Mouse (Mus musculus): ENCODE data around the gene Ssc4d. TPM values are rescaled to one million over a fixed set of nuclear protein-coding genes. Genes with fewer than 3 reads are reported as not detected.

The Ssc4d gene
- polyA plus RNA-seq, 2 experiments: 2.6 to 6.6 TPM

DNA sequence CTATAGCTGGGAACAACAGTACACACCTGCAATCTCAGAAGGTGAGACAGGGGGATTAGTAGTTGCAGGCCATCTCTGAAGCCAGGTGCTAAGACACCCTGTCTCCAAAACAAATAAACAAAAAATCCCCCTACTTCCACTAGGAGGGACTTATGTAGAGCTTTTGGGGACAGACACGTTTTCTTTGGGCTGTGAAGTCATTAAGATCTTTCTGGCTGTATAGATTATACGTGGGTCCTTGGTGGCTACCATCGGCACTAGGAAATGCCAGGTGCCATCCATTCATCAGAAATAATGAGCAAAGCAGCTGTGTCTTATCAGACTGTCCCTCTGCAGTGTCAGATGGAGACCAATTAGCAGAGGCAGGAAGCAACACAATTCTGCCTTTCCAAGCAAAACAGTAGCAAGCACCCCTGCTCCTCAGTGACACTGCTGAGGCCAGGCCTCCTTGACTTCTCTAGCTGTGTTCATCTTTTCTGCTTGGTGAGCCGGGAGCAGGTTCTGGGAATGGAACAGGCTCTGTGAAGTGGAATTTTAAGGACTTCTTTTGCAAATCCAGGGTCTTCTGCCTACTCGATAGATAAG lies 19.1 kb upstream of the Ssc4d start:
- Histone ChIP-seq H3K27me3 (ENCODE audit: control insufficient read depth, insufficient read depth, low read length) (no peaks in the 10 kb centered on the region), H3K4me3 (replicated peaks; ENCODE audit: low read length) (no peak overlapping the region), H3K9ac (ENCODE audit: low read depth, low read length, severe bottlenecking) (no peak overlapping the region), H3K4me1 (ENCODE audit: control insufficient read depth, insufficient read depth, low read length) (peaks cover 7% of the 10 kb centered on the region), H3K4me2 (replicated peaks; ENCODE audit: low read depth, low read length, severe bottlenecking) (no peak overlapping the region), H3K36me3 (ENCODE audit: control insufficient read depth, insufficient read depth, low read length) (peaks cover 22% of the 10 kb centered on the region), H3K9me3 (ENCODE audit: control insufficient read depth, low read length) (no peaks in the 10 kb centered on the region), H3K27ac (replicated peaks; ENCODE audit: low read depth, low read length) (no peak overlapping the region)
- DNase-seq (ENCODE audit: low spot score): no peak
- ATAC-seq (ENCODE audit: low FRiP score, low read depth): no peak
- TF ChIP-seq POLR2A (IDR thresholded peaks at IDR 0.05; ENCODE audit: borderline replicate concordance, extremely low read depth, insufficient read depth, insufficient read length): no peak
- WGBS: 56% methylated on average over 5 of the region's 5 CpGs

GRCm38 (mm10) chr5:135990601-135991000 lies 16.3 kb upstream of the Ssc4d start:
- 58% methylated on average over 5 of the region's 5 CpGs for WGBS
- ATAC-seq (ENCODE audit: low FRiP score, low read depth) (no peak), DNase-seq (ENCODE audit: low spot score) (no peak)
- H3K4me3 ChIP-seq (replicated peaks; ENCODE audit: low read length): no peak overlapping the region
- no peaks in the 10 kb centered on the region for H3K9me3 ChIP-seq (ENCODE audit: control insufficient read depth, low read length)
- no peaks in the 10 kb centered on the region for H3K36me3 ChIP-seq (ENCODE audit: control insufficient read depth, insufficient read depth, low read length)
- TF ChIP-seq POLR2A (IDR thresholded peaks at IDR 0.05; ENCODE audit: borderline replicate concordance, extremely low read depth, insufficient read depth, insufficient read length): no peak
- H3K27ac ChIP-seq (replicated peaks; ENCODE audit: low read depth, low read length): no peak overlapping the region
- H3K4me2 ChIP-seq (replicated peaks; ENCODE audit: low read depth, low read length, severe bottlenecking): no peak overlapping the region
- peaks cover under 1% of the 10 kb centered on the region for H3K4me1 ChIP-seq (ENCODE audit: control insufficient read depth, insufficient read depth, low read length)
- H3K9ac ChIP-seq (ENCODE audit: low read depth, low read length, severe bottlenecking): no peak overlapping the region
- no peaks in the 10 kb centered on the region for H3K27me3 ChIP-seq (ENCODE audit: control insufficient read depth, insufficient read depth, low read length)

DNA sequence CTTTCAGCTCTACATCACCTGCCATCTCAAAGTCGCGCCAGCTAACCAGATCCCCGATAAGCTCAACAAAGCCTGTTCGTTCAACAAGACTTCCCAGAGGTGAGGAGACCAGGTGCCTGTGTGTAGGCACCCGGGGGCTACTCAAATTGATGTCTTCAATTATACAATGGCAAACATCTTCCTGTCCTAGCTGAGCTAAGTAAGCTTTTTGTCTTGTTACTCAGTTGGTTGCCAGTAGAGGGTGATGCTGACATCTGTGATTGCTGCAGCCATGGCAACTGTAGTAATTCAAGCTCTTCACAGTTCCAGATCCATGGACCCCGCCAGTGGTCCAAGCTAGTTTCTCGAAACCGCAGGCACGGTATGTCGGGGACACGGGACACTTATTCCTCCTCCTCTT lies 12.9 kb upstream of the Ssc4d start:
- H3K9ac ChIP-seq (ENCODE audit: low read depth, low read length, severe bottlenecking): no peak overlapping the region
- no peak for ATAC-seq (ENCODE audit: low FRiP score, low read depth)
- H3K27me3 ChIP-seq (ENCODE audit: control insufficient read depth, insufficient read depth, low read length): no peaks in the 10 kb centered on the region
- H3K27ac ChIP-seq (replicated peaks; ENCODE audit: low read depth, low read length): no peak overlapping the region
- H3K4me2 ChIP-seq (replicated peaks; ENCODE audit: low read depth, low read length, severe bottlenecking): no peak overlapping the region
- no peak for TF ChIP-seq POLR2A (IDR thresholded peaks at IDR 0.05; ENCODE audit: borderline replicate concordance, extremely low read depth, insufficient read depth, insufficient read length)
- H3K9me3 ChIP-seq (ENCODE audit: control insufficient read depth, low read length): no peaks in the 10 kb centered on the region
- H3K36me3 ChIP-seq (ENCODE audit: control insufficient read depth, insufficient read depth, low read length): no peaks in the 10 kb centered on the region
- 58% methylated on average over 11 of the region's 11 CpGs for WGBS
- no peak overlapping the region for H3K4me3 ChIP-seq (replicated peaks; ENCODE audit: low read length)
- no peaks in the 10 kb centered on the region for H3K4me1 ChIP-seq (ENCODE audit: control insufficient read depth, insufficient read depth, low read length)
- no peak for DNase-seq (ENCODE audit: low spot score)

GRCm38 (mm10) chr5:135984546-135985044 lies 10.3 kb upstream of the Ssc4d start:
- 63% methylated on average over 6 of the region's 6 CpGs for WGBS
- Histone ChIP-seq H3K36me3 (ENCODE audit: control insufficient read depth, insufficient read depth, low read length) (no peaks in the 10 kb centered on the region), H3K27me3 (ENCODE audit: control insufficient read depth, insufficient read depth, low read length) (no peaks in the 10 kb centered on the region), H3K4me1 (ENCODE audit: control insufficient read depth, insufficient read depth, low read length) (no peaks in the 10 kb centered on the region), H3K9ac (ENCODE audit: low read depth, low read length, severe bottlenecking) (no peak overlapping the region), H3K4me2 (replicated peaks; ENCODE audit: low read depth, low read length, severe bottlenecking) (no peak overlapping the region), H3K4me3 (replicated peaks; ENCODE audit: low read length) (no peak overlapping the region), H3K27ac (replicated peaks; ENCODE audit: low read depth, low read length) (no peak overlapping the region), H3K9me3 (ENCODE audit: control insufficient read depth, low read length) (no peaks in the 10 kb centered on the region)
- no peak for TF ChIP-seq POLR2A (IDR thresholded peaks at IDR 0.05; ENCODE audit: borderline replicate concordance, extremely low read depth, insufficient read depth, insufficient read length)
- no peak for ATAC-seq (ENCODE audit: low FRiP score, low read depth)
- DNase-seq (ENCODE audit: low spot score): no peak

- Histone ChIP-seq H3K4me2 (replicated peaks; ENCODE audit: low read depth, low read length, severe bottlenecking) (no peak overlapping the region), H3K9ac (ENCODE audit: low read depth, low read length, severe bottlenecking) (no peak overlapping the region), H3K36me3 (ENCODE audit: control insufficient read depth, insufficient read depth, low read length) (no peaks in the 10 kb centered on the region), H3K27me3 (ENCODE audit: control insufficient read depth, insufficient read depth, low read length) (no peaks in the 10 kb centered on the region), H3K9me3 (ENCODE audit: control insufficient read depth, low read length) (no peaks in the 10 kb centered on the region), H3K4me1 (ENCODE audit: control insufficient read depth, insufficient read depth, low read length) (no peaks in the 10 kb centered on the region), H3K4me3 (replicated peaks; ENCODE audit: low read length) (no peak overlapping the region), H3K27ac (replicated peaks; ENCODE audit: low read depth, low read length) (no peak overlapping the region)
- TF ChIP-seq POLR2A (IDR thresholded peaks at IDR 0.05; ENCODE audit: borderline replicate concordance, extremely low read depth, insufficient read depth, insufficient read length): no peak
- 40% methylated on average over 6 of the region's 6 CpGs for WGBS
- DNase-seq (ENCODE audit: low spot score): peak; percentile 78
- ATAC-seq (ENCODE audit: low FRiP score, low read depth): peak; percentile 75; the same call in 1 of the 2 replicates
Observed at GRCm38 (mm10) chr5:135982398-135982797, 8.1 kb upstream of the Ssc4d start.

All from limb, embryonic 14.5 days (tissue).